Mouse (Mus musculus) kidney, adult 10 weeks (tissue): ENCODE data around the gene Gm20908. TPM values are rescaled to one million over a fixed set of nuclear protein-coding genes. Genes with fewer than 3 reads are reported as not detected.

Experiments used
- polyA plus RNA-seq: library from polyadenylated mRNA; stranded (reverse); fragments of 350-450 nt; fragmentation: Illumina TruSeq; extraction: RNeasy Lipid Tissue Mini Kit (QIAGEN cat#74804); gene quantifications from one replicate; pipeline ENCODE4 v1.2.3, GENCODE M21; 2014; ENCODE audit warnings: low read depth, low replicate concordance

Gene Gm20908
- not detected for polyA plus RNA-seq

DNA sequence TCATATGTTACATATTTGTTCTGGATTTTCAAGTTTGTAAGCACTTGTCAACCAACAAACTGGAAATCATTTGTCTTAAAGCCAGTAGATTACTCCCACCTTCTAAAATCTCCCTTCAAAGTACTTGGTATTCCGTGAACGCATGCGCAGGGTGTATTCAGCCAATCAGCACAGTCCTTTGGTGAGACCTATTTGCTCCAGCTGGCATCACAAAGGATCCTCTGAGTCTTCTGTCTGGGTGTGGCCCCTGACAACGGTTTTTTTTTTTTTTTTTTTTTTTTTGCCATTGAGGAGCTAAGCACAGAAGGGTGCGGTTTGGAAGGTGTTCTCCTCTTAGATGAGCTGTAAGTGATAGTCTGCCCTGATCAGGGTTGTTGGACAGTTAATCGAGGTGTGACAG, at the start of gene Gm20908:
TSS of gene Gm20908 (plus strand) at position 301 of the 400 bp plus-strand sequence.

